Mouse (Mus musculus): ENCODE results near the gene Tnxb. TPM values are rescaled to one million over a fixed set of nuclear protein-coding genes. Genes with fewer than 3 reads are reported as not detected.
"Not testable (repeated sequence)": the region's sequence is repeated elsewhere in the genome, so short reads cannot be mapped to it uniquely, and the experiment has no call there.

The Tnxb gene
- polyA plus RNA-seq, 1 experiment from 2014 or later, result 0.04 TPM

DNA sequence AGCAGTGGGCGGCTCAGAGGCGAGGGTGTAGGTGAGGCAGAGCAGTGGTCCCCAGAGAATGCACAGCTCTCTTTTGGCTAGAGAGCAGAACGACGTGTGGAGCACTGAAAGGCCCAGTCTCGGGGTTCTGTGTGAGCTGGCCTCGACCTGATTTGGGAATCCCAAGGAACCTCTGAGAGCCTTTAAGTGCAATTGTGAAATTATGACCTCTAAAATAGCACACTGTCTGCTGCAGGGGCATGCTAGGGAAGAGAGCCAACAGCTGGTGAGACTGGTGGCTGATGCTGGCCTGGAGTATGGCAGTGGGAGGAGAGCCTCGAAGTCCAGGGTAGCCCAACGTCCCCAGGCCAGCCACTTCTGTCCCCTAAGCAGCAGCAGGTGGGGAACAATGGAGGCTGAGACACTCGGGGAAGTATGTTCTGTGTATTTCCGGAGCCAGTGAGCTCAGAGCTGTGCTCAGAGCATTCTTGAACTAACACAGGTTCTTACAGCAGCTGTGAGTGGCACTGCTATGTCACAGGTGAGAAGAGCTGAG lies 13.4 kb downstream of the Tnxb start:
- Histone ChIP-seq H3K27ac (0 out of 2 replicates have a peak overlapping the region, but pooled peaks have one; percentile 3), H3K9me3 (no peaks in the 10 kb centered on the region), H3K4me1 (peaks cover 55% of the 10 kb centered on the region), H3K36me3 (no peaks in the 10 kb centered on the region), H3K4me3 (no peak overlapping the region), H3K27me3 (ENCODE audit: insufficient read depth, poor library complexity, severe bottlenecking) (peaks cover 30% of the 10 kb centered on the region)
- no peak for DNase-seq (ENCODE audit: low spot score)
- WGBS, result 71% methylated on average over 10 of the region's 10 CpGs

DNA sequence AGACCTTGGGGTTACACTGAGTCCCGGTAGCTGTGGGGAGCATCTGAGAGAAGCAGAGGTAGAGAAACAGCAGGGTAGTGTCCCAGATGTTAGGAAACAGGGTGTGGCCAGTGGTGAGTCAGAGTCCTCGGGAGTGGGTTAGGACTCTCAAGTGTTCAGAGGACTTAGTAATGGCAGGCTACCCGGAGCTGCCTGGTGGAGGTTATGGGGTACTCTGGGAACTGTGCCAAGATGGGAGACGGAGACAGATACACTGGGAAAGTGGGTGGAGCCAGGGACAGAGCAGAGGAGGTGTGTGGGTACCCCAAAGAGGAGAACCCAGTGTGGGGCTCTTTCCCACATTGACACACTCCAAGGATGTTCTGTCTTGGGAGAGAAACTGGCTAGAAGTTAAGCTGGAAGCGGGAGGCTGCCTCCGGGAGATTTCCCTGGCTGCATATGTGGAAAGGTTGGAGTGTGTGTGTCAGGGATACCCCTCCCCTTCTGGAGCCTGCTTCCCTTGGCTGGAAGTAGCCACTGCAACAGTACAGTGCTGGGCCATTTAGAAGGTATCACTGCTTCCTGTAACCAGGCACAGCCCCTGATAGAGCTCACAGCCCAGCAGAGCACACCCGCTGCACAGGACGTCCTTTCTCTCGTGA lies 14.0 kb downstream of the Tnxb start:
- 59% methylated on average over 9 of the region's 9 CpGs for WGBS
- 0 out of 2 replicates have a peak overlapping the region, but pooled peaks have one; percentile 5 for H3K27ac ChIP-seq
- no peaks in the 10 kb centered on the region for H3K9me3 ChIP-seq
- peaks cover 27% of the 10 kb centered on the region for H3K27me3 ChIP-seq (ENCODE audit: insufficient read depth, poor library complexity, severe bottlenecking)
- DNase-seq (ENCODE audit: low spot score), result no peak
- no peaks in the 10 kb centered on the region for H3K36me3 ChIP-seq
- H3K4me1 ChIP-seq, result peaks cover 55% of the 10 kb centered on the region
- H3K4me3 ChIP-seq, result no peak overlapping the region

DNA sequence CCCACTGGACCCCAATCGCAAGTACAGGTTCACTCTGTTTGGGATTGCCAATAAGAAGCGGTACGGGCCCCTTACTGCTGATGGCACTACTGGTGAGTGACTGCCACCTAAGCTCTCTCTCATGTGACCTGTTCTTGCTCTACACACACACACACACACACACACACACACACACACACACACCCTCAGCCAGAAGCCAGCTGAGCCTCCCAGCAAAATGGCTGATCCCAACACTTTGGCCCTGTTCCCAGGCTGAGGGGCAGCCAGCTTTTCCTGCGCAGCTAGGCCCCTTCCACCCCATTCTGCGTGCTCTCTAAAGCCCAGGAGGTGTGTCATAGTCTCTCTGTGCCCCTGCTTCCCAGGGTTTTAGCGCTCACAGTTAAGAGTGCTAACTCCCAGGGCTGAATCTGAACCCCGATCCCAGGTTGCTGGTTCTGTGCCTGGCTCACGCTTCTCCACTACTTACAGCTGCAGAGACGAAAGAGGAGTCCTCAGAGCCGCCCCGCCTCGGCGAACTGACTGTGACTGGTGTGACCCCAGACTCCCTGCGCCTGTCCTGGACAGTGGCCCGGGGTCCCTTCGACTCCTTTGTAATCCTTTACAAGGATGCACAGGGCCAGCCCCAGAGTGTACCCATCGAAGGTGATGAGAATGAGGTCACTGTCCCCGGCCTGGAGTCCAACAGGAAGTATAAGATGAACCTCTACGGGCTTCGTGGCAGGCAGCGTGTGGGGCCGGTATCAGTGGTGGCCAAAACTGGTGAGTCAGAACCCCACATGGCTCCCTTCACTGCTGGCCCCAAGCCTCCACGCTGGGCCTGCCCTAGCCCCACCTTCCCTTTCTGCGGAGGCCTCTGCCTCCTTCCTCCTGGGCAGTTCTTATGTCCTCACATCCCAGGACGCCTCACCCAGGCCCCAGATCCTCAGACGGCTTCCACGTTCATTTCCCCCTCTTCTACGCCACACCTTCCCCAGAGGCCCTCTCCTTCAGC lies 15.1 kb downstream of the Tnxb start:
- H3K36me3 ChIP-seq, result no peaks in the 10 kb centered on the region
- peaks cover 20% of the 10 kb centered on the region for H3K27me3 ChIP-seq (ENCODE audit: insufficient read depth, poor library complexity, severe bottlenecking)
- peaks cover 47% of the 10 kb centered on the region for H3K4me1 ChIP-seq
- H3K27ac ChIP-seq, result peak overlapping the region; percentile 30; the same call in 1 of the 2 replicates
- H3K9me3 ChIP-seq, result no peaks in the 10 kb centered on the region
- WGBS, result 77% methylated on average over 28 of the region's 28 CpGs
- DNase-seq (ENCODE audit: low spot score), result no peak
- no peak overlapping the region for H3K4me3 ChIP-seq

DNA sequence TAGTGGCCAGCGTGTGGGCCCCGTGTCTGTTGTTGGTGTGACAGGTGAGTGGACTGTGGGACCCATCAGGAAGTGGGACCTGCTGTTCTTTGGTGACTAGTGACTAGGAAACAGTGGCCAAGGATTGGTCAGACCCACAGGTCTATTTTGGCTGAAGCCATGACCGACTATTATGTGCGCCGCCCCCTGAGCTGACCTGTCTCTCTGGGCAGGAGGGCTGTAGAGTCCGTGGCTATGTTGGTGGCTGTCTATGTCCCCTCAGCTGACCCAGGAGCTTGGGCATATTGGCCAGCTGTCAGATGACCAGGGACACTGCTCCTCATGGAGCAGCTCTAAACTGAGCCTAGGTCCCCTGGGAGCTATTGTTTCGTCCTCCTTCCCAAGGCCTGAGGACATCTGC lies 18.6 kb downstream of the Tnxb start:
- Histone ChIP-seq H3K36me3 (no peaks in the 10 kb centered on the region), H3K4me3 (no peak overlapping the region), H3K4me1 (peaks cover 38% of the 10 kb centered on the region), H3K27me3 (ENCODE audit: insufficient read depth, poor library complexity, severe bottlenecking) (peaks cover 20% of the 10 kb centered on the region), H3K27ac (no peak overlapping the region), H3K9me3 (no peaks in the 10 kb centered on the region)
- DNase-seq (ENCODE audit: low spot score), result no peak
- 86% methylated on average over 7 of the region's 7 CpGs for WGBS

DNA sequence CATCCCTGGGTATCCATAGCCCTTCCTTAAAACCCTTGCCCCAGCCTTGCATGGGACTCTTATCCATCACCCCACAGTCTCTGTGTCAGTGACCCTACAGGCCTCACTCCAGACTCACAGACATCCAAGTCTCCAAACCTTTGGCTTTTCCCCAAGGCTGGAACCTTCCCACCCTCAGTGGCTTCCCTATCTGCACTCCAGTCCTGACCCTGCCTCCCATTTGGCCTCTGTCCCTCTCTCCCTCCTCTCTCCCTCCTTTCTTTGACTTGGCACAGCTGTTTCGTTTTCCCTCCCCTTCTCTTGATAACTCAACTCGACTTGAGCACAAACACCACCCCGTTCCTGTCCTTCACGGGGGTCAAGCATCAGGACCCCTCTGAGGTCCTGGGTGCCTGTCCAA lies 20.1 kb downstream of the Tnxb start:
- no peak for DNase-seq (ENCODE audit: low spot score)
- no peak overlapping the region for H3K4me3 ChIP-seq

DNA sequence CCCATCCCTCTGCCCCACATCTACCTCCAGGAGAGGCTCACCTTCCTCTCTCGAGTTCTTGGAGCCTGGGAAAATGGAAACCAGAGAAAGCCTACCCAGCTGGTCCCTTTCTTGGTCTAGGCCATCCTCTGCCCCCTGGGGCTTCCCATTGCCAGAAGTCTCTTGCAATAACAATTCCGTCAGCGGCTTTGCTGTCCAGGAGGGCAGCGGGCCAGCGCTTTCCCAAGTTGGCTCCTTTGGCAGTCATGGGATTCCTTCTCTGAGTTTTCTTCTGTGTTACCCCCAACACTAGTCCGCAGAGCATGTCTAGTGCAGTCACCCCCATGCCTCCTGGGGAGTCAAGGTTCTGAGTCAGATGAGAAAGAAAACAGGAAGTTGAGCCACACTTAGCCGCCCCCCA lies 22.6 kb downstream of the Tnxb start:
- DNase-seq (ENCODE audit: low spot score), result no peak
- no peak overlapping the region for H3K27ac ChIP-seq
- peaks cover 10% of the 10 kb centered on the region; the same call in 1 of the 2 replicates for H3K27me3 ChIP-seq (ENCODE audit: insufficient read depth, poor library complexity, severe bottlenecking)
- peaks cover 16% of the 10 kb centered on the region; the same call in 1 of the 2 replicates for H3K4me1 ChIP-seq
- WGBS, result 55% methylated on average over 7 of the region's 7 CpGs
- no peaks in the 10 kb centered on the region for H3K36me3 ChIP-seq
- no peak overlapping the region for H3K4me3 ChIP-seq
- no peaks in the 10 kb centered on the region for H3K9me3 ChIP-seq

More for the DNA sequence above, 20.1 kb downstream of the Tnxb start:
- WGBS, result 56% methylated on average over 4 of the region's 4 CpGs
- Histone ChIP-seq H3K4me1 (peaks cover 23% of the 10 kb centered on the region), H3K36me3 (no peaks in the 10 kb centered on the region), H3K27me3 (ENCODE audit: insufficient read depth, poor library complexity, severe bottlenecking) (peaks cover 13% of the 10 kb centered on the region; the same call in 1 of the 2 replicates), H3K9me3 (no peaks in the 10 kb centered on the region), H3K27ac (no peak overlapping the region)

DNA sequence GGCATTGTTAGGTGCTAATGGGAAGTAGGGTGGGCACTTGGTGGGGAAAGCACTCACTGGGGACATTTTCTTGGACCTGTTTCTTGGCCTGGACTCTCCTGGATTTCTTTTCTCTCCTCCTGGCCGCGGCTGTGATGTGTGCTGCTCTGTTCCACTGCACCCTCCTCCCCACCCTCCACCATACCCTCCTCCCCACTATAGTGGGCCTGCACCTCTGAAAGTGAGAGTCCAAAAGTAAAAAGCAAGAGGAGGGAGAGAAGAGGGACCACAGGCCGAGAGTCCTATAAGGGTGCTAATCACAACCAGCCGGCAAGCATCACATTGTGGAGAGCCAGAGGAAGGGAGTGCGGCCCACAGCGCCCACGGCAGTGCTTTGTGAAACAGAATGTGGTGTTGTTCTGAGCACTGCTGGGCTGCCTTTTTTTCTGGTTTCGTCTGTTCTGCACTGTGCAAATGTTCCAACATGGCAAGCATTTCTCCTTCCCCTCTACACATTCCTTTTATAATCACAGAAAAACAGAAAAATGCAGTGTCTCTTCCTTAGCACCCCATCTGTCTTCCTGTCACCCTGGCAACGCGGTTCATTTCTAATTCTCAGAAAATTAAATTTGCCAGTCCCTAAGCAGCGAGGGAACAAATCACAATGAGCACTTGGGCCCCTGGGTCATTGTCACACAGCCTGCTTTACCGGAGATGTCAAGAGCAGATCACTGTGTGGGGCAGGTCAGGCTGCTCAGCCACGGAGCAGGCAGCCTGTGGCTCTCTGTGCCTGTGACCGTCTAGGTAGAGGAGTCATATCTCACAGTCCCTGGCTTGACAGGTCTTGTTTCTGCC lies 29.5 kb downstream of the Tnxb start:
- DNase-seq (ENCODE audit: low spot score), result no peak
- Histone ChIP-seq H3K36me3 (no peaks in the 10 kb centered on the region), H3K9me3 (no peaks in the 10 kb centered on the region), H3K27ac (no peak overlapping the region), H3K4me1 (0 out of 2 replicates have a peak, but pooled peaks cover 2% of the 10 kb centered on the region), H3K4me3 (no peak overlapping the region), H3K27me3 (ENCODE audit: insufficient read depth, poor library complexity, severe bottlenecking) (no peaks in the 10 kb centered on the region)
- WGBS, result 59% methylated on average over 14 of the region's 14 CpGs

DNA sequence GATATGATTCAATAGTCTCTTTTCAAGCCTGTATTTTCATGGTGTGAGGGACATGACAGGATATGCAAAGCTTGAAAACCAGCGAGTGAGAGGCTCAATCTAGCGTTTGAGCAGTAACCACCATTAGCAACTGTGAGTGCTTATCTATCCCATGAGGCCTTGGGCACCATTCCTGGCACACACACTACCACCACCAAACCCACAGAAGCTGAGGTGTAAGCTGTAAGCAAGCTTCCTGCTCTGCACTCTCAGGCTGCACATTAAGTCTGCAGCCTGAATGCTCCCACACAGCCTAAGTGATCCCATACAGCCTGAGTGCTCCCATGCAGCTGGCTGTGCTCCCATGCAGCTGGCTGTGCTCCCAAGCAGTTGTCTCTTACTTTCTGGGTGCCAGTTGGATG lies 30.3 kb downstream of the Tnxb start:
- H3K27ac ChIP-seq, result no peak overlapping the region
- DNase-seq (ENCODE audit: low spot score), result no peak
- H3K27me3 ChIP-seq (ENCODE audit: insufficient read depth, poor library complexity, severe bottlenecking), result no peaks in the 10 kb centered on the region

DNA sequence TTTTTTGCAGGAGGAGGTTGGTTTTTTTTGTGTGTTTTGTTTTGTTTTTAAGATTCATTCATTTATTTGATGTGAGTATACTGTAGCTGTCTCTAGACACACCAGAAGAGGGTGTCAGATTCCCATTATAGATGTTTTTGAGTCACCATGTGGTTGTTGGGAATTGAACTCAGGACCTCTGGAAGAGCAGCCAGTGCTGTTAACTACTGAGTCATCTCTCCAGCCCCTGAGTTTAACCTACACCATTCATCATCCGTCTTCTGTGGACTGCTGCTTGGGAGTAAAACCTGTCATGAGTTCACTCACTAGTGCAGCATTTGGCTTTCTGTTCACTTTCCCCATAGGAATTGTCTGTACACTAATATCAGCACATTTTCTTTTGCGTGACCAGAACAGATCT lies 36.1 kb downstream of the Tnxb start:
- not testable (repeated sequence) for H3K4me3 ChIP-seq; H3K9me3 ChIP-seq; H3K4me1 ChIP-seq; H3K27me3 ChIP-seq (ENCODE audit: insufficient read depth, poor library complexity, severe bottlenecking); H3K36me3 ChIP-seq; DNase-seq (ENCODE audit: low spot score); H3K27ac ChIP-seq
- 74% methylated on average over 2 of the region's 2 CpGs for WGBS

More for the DNA sequence above, 30.3 kb downstream of the Tnxb start:
- 42% methylated on average over 2 of the region's 2 CpGs for WGBS
- no peak overlapping the region for H3K4me3 ChIP-seq
- no peaks in the 10 kb centered on the region for H3K36me3 ChIP-seq
- 0 out of 2 replicates have a peak, but pooled peaks cover 2% of the 10 kb centered on the region for H3K4me1 ChIP-seq
- no peaks in the 10 kb centered on the region for H3K9me3 ChIP-seq

DNA sequence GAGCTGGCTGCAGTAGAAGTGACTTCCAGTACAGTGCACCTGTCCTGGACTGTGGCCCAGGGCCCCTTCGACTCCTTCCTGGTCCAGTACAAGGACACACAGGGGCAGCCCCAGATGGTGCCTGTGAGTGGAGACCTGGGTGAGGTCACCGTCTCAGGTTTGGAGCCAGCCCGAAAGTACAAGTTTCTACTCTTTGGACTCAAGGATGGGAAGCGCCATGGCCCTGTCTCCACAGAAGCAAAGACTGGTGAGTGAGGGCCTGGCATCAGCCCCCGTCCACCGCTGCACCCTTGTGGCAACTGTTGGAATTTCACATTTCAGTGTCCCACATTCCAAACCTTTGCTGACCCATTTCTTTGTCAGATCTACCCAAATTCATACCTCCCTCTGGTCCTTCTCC lies 42.6 kb downstream of the Tnxb start:
- whole genome bisulfite sequencing, result 36% methylated on average over 6 of the region's 6 CpGs

DNA sequence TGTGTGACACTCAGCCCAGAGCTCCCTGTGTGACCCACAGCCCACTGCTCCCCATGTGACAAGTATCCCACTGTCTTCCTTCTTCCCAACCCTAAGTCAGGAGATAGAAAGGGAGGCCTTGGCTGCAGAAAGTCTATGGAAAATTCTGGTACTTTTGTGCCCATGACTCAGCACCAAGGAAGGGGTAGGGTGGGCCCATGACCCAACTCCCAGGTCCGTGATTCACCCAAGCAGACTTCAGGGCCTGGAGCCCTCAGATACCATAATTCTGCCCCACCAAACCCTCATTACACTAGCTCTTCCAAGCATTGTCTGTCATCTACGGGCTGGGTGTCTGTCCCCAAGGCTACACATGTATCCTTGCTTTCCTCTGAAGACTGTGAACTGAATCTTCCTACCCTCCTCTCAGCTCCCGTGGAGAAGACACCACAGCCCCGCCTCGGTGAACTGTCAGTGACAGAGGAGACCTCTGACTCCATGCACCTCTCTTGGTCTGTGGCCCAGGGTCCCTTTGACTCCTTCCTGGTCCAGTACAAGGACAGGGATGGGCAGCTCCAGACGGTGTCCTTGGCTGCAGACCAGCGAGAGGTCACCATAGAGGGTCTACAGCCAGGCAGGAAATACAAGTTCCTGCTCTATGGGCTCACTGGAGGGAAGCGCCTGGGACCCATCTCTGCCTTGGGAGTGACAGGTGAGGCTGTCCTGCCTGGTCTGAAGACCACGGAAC lies 44.0 kb downstream of the Tnxb start:
- H3K4me3 ChIP-seq; H3K36me3 ChIP-seq; H3K4me1 ChIP-seq; DNase-seq (ENCODE audit: low spot score); H3K9me3 ChIP-seq; H3K27ac ChIP-seq: not testable (repeated sequence)
- peaks cover 20% of the 10 kb centered on the region; the same call in 1 of the 2 replicates for H3K27me3 ChIP-seq (ENCODE audit: insufficient read depth, poor library complexity, severe bottlenecking)
- WGBS, result 64% methylated on average over 9 of the region's 9 CpGs

More for the DNA sequence above, 42.6 kb downstream of the Tnxb start:
- Histone ChIP-seq H3K27ac (no peak overlapping the region), H3K9me3 (no peaks in the 10 kb centered on the region), H3K4me1 (no peaks in the 10 kb centered on the region), H3K4me3 (no peak overlapping the region), H3K27me3 (ENCODE audit: insufficient read depth, poor library complexity, severe bottlenecking) (peaks cover 20% of the 10 kb centered on the region; the same call in 1 of the 2 replicates), H3K36me3 (no peaks in the 10 kb centered on the region)
- peak; percentile 77 for DNase-seq (ENCODE audit: low spot score)

All from heart, embryonic 10.5 days (tissue).